Mouse (Mus musculus) heart, postnatal 0 days (tissue): Measurements from ENCODE around the gene Psg26. TPM values are rescaled to one million over a fixed set of nuclear protein-coding genes. Genes with fewer than 3 reads are reported as not detected.
"Not testable (repeated sequence)": the region's sequence is repeated elsewhere in the genome, so short reads cannot be mapped to it uniquely, and the experiment has no call there.

Source experiments
- ATAC-seq: fragments of 200-750 bp; cut with Nextera tagmentation; 2 replicates; pipeline ENCODE4 v1.8.0; 2017; ENCODE audit warnings: low read depth, moderate number of reproducible peaks, moderate library complexity; ENCODE audit not compliant: insufficient read depth
- DNase-seq: peaks from one replicate; pipeline ENCODE4 v3.0.0-alpha.2; 2016; ENCODE audit warnings: low spot score
- H3K27ac ChIP-seq: fragments of 300-500 bp; sonication (generic); 2 replicates; pipeline ENCODE4 v1.5.1; 2014; ENCODE audit warnings: low read depth, mild to moderate bottlenecking
- H3K27me3 ChIP-seq: fragments of 300-500 bp; sonication (generic); 2 replicates; pipeline ENCODE4 v1.6.1; 2014; ENCODE audit warnings: low read length, mixed read lengths; ENCODE audit not compliant: control insufficient read depth, insufficient read depth
- H3K36me3 ChIP-seq: fragments of 300-500 bp; sonication (generic); replicated peaks from 2 replicates; pipeline ENCODE4 v1.6.1; 2014; ENCODE audit warnings: low read length, mixed read lengths; ENCODE audit not compliant: control insufficient read depth, insufficient read depth
- H3K4me1 ChIP-seq: fragments of 300-500 bp; sonication (generic); 2 replicates; pipeline ENCODE4 v1.6.1; 2014; ENCODE audit warnings: antibody characterized with exemption; ENCODE audit not compliant: control insufficient read depth, insufficient read depth
- H3K4me2 ChIP-seq: fragments of 300-500 bp; sonication (generic); 2 replicates; pipeline ENCODE4 v1.6.1; 2014; ENCODE audit warnings: low read depth, mild to moderate bottlenecking, low read length, moderate library complexity
- H3K4me3 ChIP-seq: fragments of 300-500 bp; sonication (generic); 2 replicates; pipeline ENCODE4 v1.5.1; 2014; ENCODE audit warnings: low read depth, low read length
- H3K9ac ChIP-seq: fragments of 300-500 bp; sonication (generic); replicated peaks from 2 replicates; pipeline ENCODE4 v1.6.1; 2014; ENCODE audit warnings: low read depth, low read length, mixed read lengths
- H3K9me3 ChIP-seq: fragments of 300-500 bp; sonication (generic); replicated peaks from 2 replicates; pipeline ENCODE4 v1.6.1; 2016; ENCODE audit warnings: low read length; ENCODE audit not compliant: control insufficient read depth
- CTCF ChIP-seq: IDR thresholded peaks from 2 replicates; pipeline ENCODE4 v1.5.1; 2016; ENCODE audit warnings: antibody characterized with exemption, control low read depth, low read depth
- EP300 ChIP-seq: IDR thresholded peaks from 2 replicates; pipeline ENCODE4 v1.6.1; 2016; ENCODE audit warnings: antibody characterized with exemption, low read depth
- WGBS: fragments of 180-500 bp; shearing (Covaris S2); extraction: QIAGEN DNeasy Blood & Tissue Kit; methylation state at CpG from one replicate; pipeline ENCODE4 v1.1.7; 2014; 5-methylcytosine and 5-hydroxymethylcytosine counted together
- polyA plus RNA-seq: library from polyadenylated mRNA; unstranded; fragments of >200 nt; fragmentation: Nextera tagmentation; extraction: Ambion mirVana; gene quantifications from 2 replicates; pipeline ENCODE4 v1.2.1, GENCODE M21; 2015
- total RNA-seq: library from RNA; depleted of rRNA; stranded (reverse); fragments of >200 nt; gene quantifications from 2 replicates; pipeline ENCODE4 v1.2.3, GENCODE M21; 2014; ENCODE audit warnings: low replicate concordance; rRNA removed

Gene Psg26
- total RNA-seq: not detected in 2 replicates
- not detected in 2 replicates for polyA plus RNA-seq

GRCm38 (mm10) chr7:18484077-18484476, at the start of gene Psg26:
Gene Psg26 (minus strand): TSS chr7:18484177.
- Histone ChIP-seq H3K9ac (no peak within 1 kb of the TSS), H3K27ac (no peak within 1 kb of the TSS), H3K4me3 (no peak within 1 kb of the TSS), H3K9me3 (peaks cover 7% of the 10 kb centered on the region; the same call in 1 of the 2 replicates), H3K36me3 (no peaks in the 10 kb centered on the region), H3K27me3 (no peaks in the 10 kb centered on the region), H3K4me2 (no peak within 1 kb of the TSS), H3K4me1 (no peaks in the 10 kb centered on the region)
- DNase-seq: no peak
- WGBS: 68% methylated on average over 1 of the region's 1 CpGs
- TF ChIP-seq CTCF: no peak
- TF ChIP-seq EP300: no peak
- ATAC-seq: no peak

GRCm38 (mm10) chr7:18533420-18533819, 49.4 kb upstream of the Psg26 start:
- Histone ChIP-seq H3K9me3 (no peaks in the 10 kb centered on the region), H3K27me3 (no peaks in the 10 kb centered on the region), H3K4me3 (no peak overlapping the region), H3K36me3 (no peaks in the 10 kb centered on the region), H3K4me1 (no peaks in the 10 kb centered on the region), H3K4me2 (no peak overlapping the region), H3K9ac (no peak overlapping the region), H3K27ac (no peak overlapping the region)
- ATAC-seq (no peak), DNase-seq (no peak)
- TF ChIP-seq CTCF (no peak), EP300 (no peak)
- 46% methylated on average over 3 of the region's 3 CpGs for WGBS

GRCm38 (mm10) chr7:18532169-18532568, 48.2 kb upstream of the Psg26 start, which contains the start of gene Psg25:
Gene Psg25 (minus strand): TSS chr7:18532269.
- H3K36me3 ChIP-seq: no peaks in the 10 kb centered on the region
- DNase-seq (no peak), ATAC-seq (no peak)
- WGBS: 44% methylated on average over 1 of the region's 1 CpGs
- no peaks in the 10 kb centered on the region for H3K27me3 ChIP-seq
- TF ChIP-seq CTCF: no peak
- no peak for TF ChIP-seq EP300
- H3K4me1 ChIP-seq: no peaks in the 10 kb centered on the region
- H3K4me3 ChIP-seq: no peak within 1 kb of the TSS
- H3K27ac ChIP-seq: no peak within 1 kb of the TSS
- no peak within 1 kb of the TSS for H3K9ac ChIP-seq
- H3K9me3 ChIP-seq: no peaks in the 10 kb centered on the region
- no peak within 1 kb of the TSS for H3K4me2 ChIP-seq

GRCm38 (mm10) chr7:18524668-18525067, 40.7 kb upstream of the Psg26 start:
- Histone ChIP-seq H3K4me3 (no peak overlapping the region), H3K4me2 (no peak overlapping the region), H3K27ac (no peak overlapping the region), H3K36me3 (no peaks in the 10 kb centered on the region), H3K4me1 (no peaks in the 10 kb centered on the region), H3K27me3 (no peaks in the 10 kb centered on the region), H3K9ac (no peak overlapping the region), H3K9me3 (no peaks in the 10 kb centered on the region)
- ATAC-seq (no peak), DNase-seq (no peak)
- 89% methylated on average over 8 of the region's 8 CpGs for WGBS
- TF ChIP-seq EP300 (no peak), CTCF (no peak)

- not testable (repeated sequence) for H3K27me3 ChIP-seq, H3K4me1 ChIP-seq, H3K27ac ChIP-seq, ATAC-seq, H3K4me3 ChIP-seq, H3K4me2 ChIP-seq, H3K9ac ChIP-seq, H3K36me3 ChIP-seq, DNase-seq, H3K9me3 ChIP-seq
Observed at GRCm38 (mm10) chr7:18512848-18513247, 28.9 kb upstream of the Psg26 start.

- not testable (repeated sequence) for H3K4me2 ChIP-seq, ATAC-seq, H3K4me3 ChIP-seq, H3K9ac ChIP-seq, H3K27me3 ChIP-seq, DNase-seq, H3K36me3 ChIP-seq, H3K4me1 ChIP-seq, H3K9me3 ChIP-seq, H3K27ac ChIP-seq
- WGBS: 48% methylated on average over 2 of the region's 2 CpGs
Observed at GRCm38 (mm10) chr7:18512417-18512816, 28.4 kb upstream of the Psg26 start.
